8 mouse cellular contexts compared by ENCODE assay signal in genomic region chr15:81514111-81514971, GRCm38 (mm10). TPM values are rescaled to one million over a fixed set of nuclear protein-coding genes. Genes with fewer than 3 reads are reported as not detected.
DNase-seq lines count a peak whose midpoint lies in the region; ATAC-seq and TF ChIP-seq lines count a peak whose summit lies in the region.

No protein-coding gene starts in this region.

- no peaks in the 10 kb centered on the region for H3K9me3 ChIP-seq in forebrain, embryonic 10.5 days
- no peaks in the 10 kb centered on the region for H3K9me3 ChIP-seq in heart, embryonic 15.5 days (replicated peaks)
- H3K9me3 ChIP-seq in liver, embryonic 14.5 days (ENCODE audit: control insufficient read depth, low read length) = no peaks in the 10 kb centered on the region
- H3K9me3 ChIP-seq in stomach, embryonic 16.5 days (replicated peaks; ENCODE audit: control insufficient read depth, low read length) = no peaks in the 10 kb centered on the region

- TF ChIP-seq CTCF in liver, embryonic 14.5 days (IDR thresholded peaks at IDR 0.05; ENCODE audit: low read depth) = peak; percentile 80

- H3K4me3 ChIP-seq in brown adipose tissue, adult 24 weeks (ENCODE audit: insufficient read depth, low read depth, low read length) = peak overlapping the region; percentile 15
- H3K4me3 ChIP-seq in forebrain, embryonic 10.5 days = peak overlapping the region; percentile 46
- peak overlapping the region; percentile 43 for H3K4me3 ChIP-seq in heart, embryonic 15.5 days
- H3K4me3 ChIP-seq in liver, embryonic 14.5 days (ENCODE audit: insufficient read depth in 1 of 2, low read depth in 2 of 2, low read length in 2 of 2) = peak overlapping the region; percentile 25 to 32
- peak overlapping the region; percentile 37 for H3K4me3 ChIP-seq in stomach, embryonic 16.5 days (replicated peaks; ENCODE audit: low read length)

- 0 out of 2 replicates have a peak, but pooled peaks cover 2% of the 10 kb centered on the region for H3K4me1 ChIP-seq in brown adipose tissue, adult 24 weeks (ENCODE audit: control insufficient read depth, insufficient read depth, insufficient read length, low read length)
- H3K4me1 ChIP-seq in forebrain, embryonic 10.5 days = peaks cover 17% of the 10 kb centered on the region
- H3K4me1 ChIP-seq in heart, embryonic 15.5 days (replicated peaks) = peaks cover 14% of the 10 kb centered on the region
- H3K4me1 ChIP-seq in liver, embryonic 14.5 days (replicated peaks; ENCODE audit: control insufficient read depth in 2 of 2, insufficient read depth in 2 of 2, low read length in 1 of 2) = peaks cover 0 to 22% of the 10 kb centered on the region in 2 experiments; a peak in 3 of 4 replicates
- peaks cover 19% of the 10 kb centered on the region for H3K4me1 ChIP-seq in stomach, embryonic 16.5 days (ENCODE audit: control insufficient read depth, insufficient read depth, low read length)

- no peaks in the 10 kb centered on the region for H3K27me3 ChIP-seq in forebrain, embryonic 10.5 days (ENCODE audit: poor library complexity, severe bottlenecking)
- H3K27me3 ChIP-seq in heart, embryonic 15.5 days = no peaks in the 10 kb centered on the region
- no peaks in the 10 kb centered on the region for H3K27me3 ChIP-seq in liver, embryonic 14.5 days (ENCODE audit: control insufficient read depth, insufficient read depth, low read length)
- no peaks in the 10 kb centered on the region for H3K27me3 ChIP-seq in stomach, embryonic 16.5 days (ENCODE audit: control insufficient read depth, insufficient read depth, low read length)

- H3K36me3 ChIP-seq in forebrain, embryonic 10.5 days (replicated peaks) = no peaks in the 10 kb centered on the region
- no peaks in the 10 kb centered on the region for H3K36me3 ChIP-seq in heart, embryonic 15.5 days
- H3K36me3 ChIP-seq in liver, embryonic 14.5 days (replicated peaks; ENCODE audit: control insufficient read depth, insufficient read depth, low read depth) = no peaks in the 10 kb centered on the region
- H3K36me3 ChIP-seq in stomach, embryonic 16.5 days (ENCODE audit: control insufficient read depth, insufficient read depth, low read length) = no peaks in the 10 kb centered on the region

- DNase-seq in CD4-positive, CD25-positive, alpha-beta regulatory T cell, adult 2 months (ENCODE audit: low read depth, low spot score) = peak; percentile 84
- DNase-seq in forebrain, embryonic 10.5 days (ENCODE audit: extremely low spot score, low spot score) = peak; percentile 72
- DNase-seq in kidney, postnatal 14 days = peak; percentile 94
- DNase-seq in liver, embryonic 14.5 days (ENCODE audit: low read depth in 3 of 3, low spot score in 3 of 3) = peak; percentile 58 to 65 (median 59)
- DNase-seq in neural tube, embryonic 10.5 days (ENCODE audit: extremely low spot score, low spot score) = peak; percentile 72

- H3K27ac ChIP-seq in brown adipose tissue, adult 24 weeks (replicated peaks; ENCODE audit: low read depth, low read length) = peak overlapping the region; percentile 37
- H3K27ac ChIP-seq in forebrain, embryonic 10.5 days = peak overlapping the region; percentile 79
- H3K27ac ChIP-seq in heart, embryonic 15.5 days = peak overlapping the region; percentile 34
- peak overlapping the region; percentile 4; the same call in 1 of the 2 replicates for H3K27ac ChIP-seq in liver, embryonic 14.5 days
- H3K27ac ChIP-seq in stomach, embryonic 16.5 days (ENCODE audit: low read length) = peak overlapping the region; percentile 75

- ATAC-seq in heart, embryonic 15.5 days (replicated peaks; ENCODE audit: insufficient number of reproducible peaks, insufficient read depth, low FRiP score, low read depth) = peak; percentile 95
- ATAC-seq in liver, embryonic 14.5 days (ENCODE audit: insufficient read depth) = peak; percentile 88
- ATAC-seq in stomach, embryonic 16.5 days (ENCODE audit: insufficient read depth, low FRiP score) = peak; percentile 90

- 0 out of 2 replicates have a peak overlapping the region, but pooled peaks have one; percentile 23 for H3K9ac ChIP-seq in heart, embryonic 15.5 days
- peak overlapping the region; percentile 23 for H3K9ac ChIP-seq in liver, embryonic 14.5 days (replicated peaks)
- peak overlapping the region; percentile 60 for H3K9ac ChIP-seq in stomach, embryonic 16.5 days (ENCODE audit: low read length)

- peak overlapping the region; percentile 71 for H3K4me2 ChIP-seq in heart, embryonic 15.5 days
- peak overlapping the region; percentile 60 for H3K4me2 ChIP-seq in liver, embryonic 14.5 days (ENCODE audit: low read depth)
- H3K4me2 ChIP-seq in stomach, embryonic 16.5 days (ENCODE audit: low read depth, low read length) = peak overlapping the region; percentile 62

- TF ChIP-seq EP300 in liver, embryonic 14.5 days (IDR thresholded peaks at IDR 0.05; ENCODE audit: low read depth) = no peak

- 9% methylated on average over 18 of the region's 18 CpGs for WGBS in forebrain, embryonic 10.5 days
- WGBS in heart, embryonic 15.5 days = 10% methylated on average over 18 of the region's 18 CpGs
- WGBS in liver, embryonic 14.5 days (ENCODE audit: insufficient replicate concordance) = 7% methylated on average over 18 of the region's 18 CpGs
- 7% methylated on average over 18 of the region's 18 CpGs for WGBS in stomach, embryonic 16.5 days

RNA-seq across cellular contexts. Expression of gene Rbx1, which starts 48.2 kb away (rescaled TPM):
- polyA plus RNA-seq in brown adipose tissue, adult 24 weeks (2012; ENCODE audit: insufficient read depth, insufficient read length, missing spikeins) = 124 and 161 TPM in 2 replicates
- 612 and 631 TPM in 2 replicates for polyA plus RNA-seq in forebrain, embryonic 10.5 days (2016; fragmentation: Nextera tagmentation; extraction: Ambion mirVana)
- 324 and 354 TPM in 2 replicates for polyA plus RNA-seq in heart, embryonic 15.5 days (2015; fragmentation: Nextera tagmentation; extraction: Ambion mirVana)
- polyA plus RNA-seq in liver, embryonic 14.5 days (2012; rRNA removed) = 44.1 and 81.7 TPM in 2 replicates
- 293 and 298 TPM in 2 replicates for polyA plus RNA-seq in liver, embryonic 14.5 days (2014; fragmentation: Nextera tagmentation; extraction: Ambion mirVana)
- polyA plus RNA-seq in stomach, embryonic 16.5 days (2015; fragmentation: Nextera tagmentation; extraction: Ambion mirVana) = 417 and 432 TPM in 2 replicates

Comparison
In these comparisons a context has a peak if more than half of its experiments do, and no peak if none do; other contexts are left out.
1. Peak in every context shown above with its lines: DNase-seq, ATAC-seq, H3K4me3 ChIP-seq and H3K27ac ChIP-seq.
2. H3K27ac ChIP-seq: peak in every context shown above with its lines; median percentile 79 in forebrain, embryonic 10.5 days; 75 in stomach, embryonic 16.5 days; 37 in brown adipose tissue, adult 24 weeks; 34 in heart, embryonic 15.5 days; 4 in liver, embryonic 14.5 days.